Comparison of ENCODE assay signal across 7 mouse cellular contexts in genomic region chr7:73524454-73524952, GRCm38 (mm10). TPM values are rescaled to one million over a fixed set of nuclear protein-coding genes. Genes with fewer than 3 reads are reported as not detected.
DNase-seq lines count a peak whose midpoint lies in the region; ATAC-seq lines count a peak whose summit lies in the region.

No protein-coding gene starts in this region.

- no peaks in the 10 kb centered on the region for H3K27me3 ChIP-seq in embryonic facial prominence, embryonic 14.5 days (replicated peaks; ENCODE audit: control insufficient read depth, insufficient read depth, low read length)

- peak; percentile 92 for DNase-seq in ES-CJ7 (ENCODE audit: low read depth, low spot score)
- DNase-seq in adipocyte (ENCODE audit: low spot score): peak; percentile 78
- DNase-seq in embryonic facial prominence, embryonic 14.5 days (ENCODE audit: low spot score): peak; percentile 95
- DNase-seq in heart, postnatal 14 days: peak; percentile 48 to 61
- peak; percentile 77 for DNase-seq in layer of hippocampus, adult 9-11 months
- peak; percentile 92 for DNase-seq in lung, postnatal 36 days
- DNase-seq in retina, postnatal 7 days (ENCODE audit: low read depth, low spot score): peak; percentile 64

- 31% methylated on average over 9 of the region's 9 CpGs for WGBS in embryonic facial prominence, embryonic 14.5 days

- no peak overlapping the region for H3K4me3 ChIP-seq in embryonic facial prominence, embryonic 14.5 days (ENCODE audit: low read depth, low read length)

- H3K4me1 ChIP-seq in embryonic facial prominence, embryonic 14.5 days (ENCODE audit: control insufficient read depth, insufficient read depth, low read length): peaks cover 8% of the 10 kb centered on the region; the same call in 1 of the 2 replicates

- peaks cover 52% of the 10 kb centered on the region for H3K36me3 ChIP-seq in embryonic facial prominence, embryonic 14.5 days (ENCODE audit: control insufficient read depth, insufficient read depth, low read length)

- peak; percentile 61; the same call in 1 of the 2 replicates for ATAC-seq in embryonic facial prominence, embryonic 14.5 days (ENCODE audit: low read depth)

- H3K9ac ChIP-seq in embryonic facial prominence, embryonic 14.5 days (ENCODE audit: low read depth, low read length): no peak overlapping the region

- H3K27ac ChIP-seq in embryonic facial prominence, embryonic 14.5 days (replicated peaks; ENCODE audit: low read depth, low read length): peak overlapping the region; percentile 75

- H3K9me3 ChIP-seq in embryonic facial prominence, embryonic 14.5 days (ENCODE audit: control insufficient read depth, low read length): no peaks in the 10 kb centered on the region

- intact Hi-C loops in heart, postnatal 14 days (cut with DNase I): loop anchor here (1.0 to 2.0 kb wide), 2 partner anchors 94 to 104 kb away; no protein-coding TSS in a partner anchor

- peak overlapping the region; percentile 5; the same call in 1 of the 2 replicates for H3K4me2 ChIP-seq in embryonic facial prominence, embryonic 14.5 days (ENCODE audit: low read depth, low read length)

RNA-seq across cellular contexts. Expression of gene Chd2, which starts 17.1 kb away (rescaled TPM):
- 39.5 and 54.6 TPM in 2 replicates for polyA plus RNA-seq in embryonic facial prominence, embryonic 14.5 days (2014; fragmentation: Nextera tagmentation; extraction: Ambion mirVana)
- total RNA-seq in heart, postnatal 14 days (2021): 10 to 100 TPM; 46.4 to 56.0 TPM
